Mouse (Mus musculus): ENCODE measurements around the gene Kpna7. TPM values are rescaled to one million over a fixed set of nuclear protein-coding genes. Genes with fewer than 3 reads are reported as not detected.
"Not testable (repeated sequence)": the region's sequence is repeated elsewhere in the genome, so short reads cannot be mapped to it uniquely, and the experiment has no call there.

The Kpna7 gene
- total RNA-seq, 2 experiments from 2014 or later = not detected

DNA sequence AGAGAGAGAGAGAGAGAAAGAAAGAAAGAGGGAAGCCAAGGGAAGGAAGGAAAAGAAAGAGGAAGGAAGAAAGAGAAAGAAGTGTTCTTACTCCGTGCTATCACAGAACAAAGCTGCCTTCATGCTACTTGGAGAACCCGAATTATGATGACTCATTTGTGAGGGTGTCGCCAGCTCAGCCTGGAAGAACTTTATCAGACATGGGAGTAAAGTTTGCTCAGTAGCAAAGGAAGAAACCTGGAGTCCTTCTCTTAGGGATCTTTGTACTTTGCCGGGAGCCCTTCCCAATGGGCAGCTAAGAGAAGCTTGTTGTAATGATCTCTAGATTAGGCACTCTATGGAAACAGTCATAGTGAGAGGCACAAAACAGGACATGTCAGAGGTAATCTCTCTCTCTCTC is 18.9 kb upstream of the Kpna7 start:
- DNase-seq = no peak

DNA sequence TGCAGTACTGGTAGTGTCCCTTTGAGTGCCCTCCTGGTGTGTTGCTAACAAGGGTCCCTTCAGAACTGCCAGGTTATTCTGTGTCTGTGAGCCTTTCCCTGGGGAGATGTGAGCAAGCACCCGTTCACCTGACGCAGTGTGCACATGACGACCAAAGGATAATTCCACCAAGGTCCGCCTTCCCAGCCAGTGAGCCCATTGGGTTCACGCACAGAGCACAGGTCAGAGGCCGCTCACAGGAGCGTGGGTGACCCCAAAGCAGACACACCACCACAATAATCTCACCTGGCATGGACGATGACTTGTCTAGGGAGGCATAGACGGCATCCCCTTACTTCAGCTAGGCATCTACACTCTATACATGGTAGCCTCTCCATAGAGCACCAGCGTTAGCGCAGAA is 17.6 kb upstream of the Kpna7 start:
- not testable (repeated sequence) for DNase-seq

DNA sequence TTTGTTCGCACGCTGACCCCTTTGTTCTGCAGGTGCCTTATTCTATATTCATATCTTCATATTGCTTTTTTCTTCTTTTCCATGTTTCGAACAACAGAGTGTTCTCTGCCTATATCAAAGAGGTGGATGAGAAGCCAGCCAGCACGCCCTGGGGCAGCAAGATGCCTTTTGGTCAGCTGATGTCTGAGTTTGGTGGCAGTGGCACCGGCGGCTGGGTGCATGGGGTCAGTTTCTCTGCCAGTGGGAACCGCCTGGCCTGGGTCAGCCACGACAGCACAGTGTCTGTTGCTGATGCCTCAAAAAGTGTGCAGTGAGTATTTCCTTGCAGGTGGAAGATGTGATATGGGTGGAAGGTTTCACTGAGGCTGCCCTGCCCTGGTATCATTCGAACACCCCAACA is 17.1 kb upstream of the Kpna7 start:
- DNase-seq = peak; percentile 39

DNA sequence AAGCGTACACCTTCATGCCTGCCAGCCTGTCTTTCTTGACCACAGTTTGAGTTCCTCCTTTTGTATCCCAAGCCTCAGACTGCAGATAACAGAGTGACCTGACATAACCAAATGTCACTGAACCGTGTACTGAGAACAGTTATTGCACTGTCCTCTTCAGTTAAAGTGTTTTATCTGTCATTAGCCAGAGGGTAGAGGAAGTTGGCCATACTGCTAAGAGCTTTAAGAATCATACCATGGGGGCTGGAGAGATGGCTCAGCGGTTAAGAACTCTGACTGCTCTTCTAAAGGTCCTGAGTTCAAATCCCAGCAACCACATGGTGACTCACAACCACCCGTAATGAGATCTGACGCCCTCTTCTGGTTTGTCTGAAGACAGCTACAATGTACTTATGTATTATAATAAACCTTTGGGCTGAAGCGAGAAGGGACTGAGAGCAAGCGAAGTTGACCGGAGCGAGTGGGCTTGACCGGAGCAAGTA is 14.6 kb upstream of the Kpna7 start:
- no peak for DNase-seq

DNA sequence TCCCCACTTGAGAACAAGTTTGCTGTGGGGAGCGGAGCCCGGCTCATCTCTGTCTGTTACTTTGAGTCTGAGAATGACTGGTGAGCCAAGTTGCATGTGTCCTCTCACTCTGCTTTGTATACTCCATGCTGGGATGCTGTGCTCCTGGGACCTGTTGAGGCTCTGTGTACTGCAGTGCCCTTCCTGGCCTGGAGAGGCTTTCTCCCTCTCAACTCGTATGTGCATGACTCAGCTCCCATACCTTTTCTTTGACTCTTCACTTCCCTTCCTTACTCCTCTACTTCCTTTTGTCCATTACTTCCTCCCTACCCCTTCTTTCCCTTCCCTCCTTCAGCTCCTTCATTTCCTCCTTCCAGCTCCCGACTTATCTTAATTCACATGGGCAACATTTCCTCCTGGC is 12.4 kb upstream of the Kpna7 start:
- no peak for DNase-seq

DNA sequence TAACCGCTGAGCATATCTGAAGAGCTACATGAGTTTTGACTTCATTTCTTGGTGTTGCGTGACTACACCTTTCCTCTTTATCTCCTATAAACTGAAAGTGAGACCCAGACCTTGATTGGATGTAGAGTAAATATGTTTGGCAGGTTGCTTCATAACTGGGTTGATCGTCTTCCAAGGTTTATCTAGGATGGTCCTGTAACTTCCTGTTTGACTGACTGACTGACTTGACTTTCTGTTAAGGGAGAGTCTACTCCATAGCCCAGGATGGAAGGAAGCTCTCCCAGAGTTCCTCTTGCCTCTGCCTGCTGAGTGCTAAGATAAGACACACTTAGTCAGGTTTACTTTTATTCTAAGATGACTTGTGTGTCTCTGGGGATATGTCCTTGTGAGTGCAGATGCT is 6.0 kb upstream of the Kpna7 start:
- DNase-seq = no peak

DNA sequence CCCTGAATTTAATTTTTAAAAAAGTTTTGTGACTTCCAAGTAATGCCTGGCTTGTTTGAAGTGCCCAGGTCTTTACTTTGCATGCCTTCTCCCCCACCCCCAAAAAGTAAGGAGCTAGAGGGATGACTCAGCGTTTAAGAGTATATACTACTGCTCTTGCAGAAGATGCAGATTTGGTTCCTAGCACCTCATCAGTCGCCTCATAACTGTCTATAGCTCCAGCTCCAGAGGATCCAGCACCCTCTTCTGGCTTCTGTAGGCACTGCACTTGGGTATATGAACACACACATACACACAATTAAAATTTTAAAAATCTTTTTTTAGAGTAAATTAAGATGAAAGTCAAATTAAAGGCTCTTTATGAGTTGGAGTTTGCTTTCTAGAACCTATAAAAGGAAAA is 4.4 kb upstream of the Kpna7 start:
- no peak for DNase-seq

DNA sequence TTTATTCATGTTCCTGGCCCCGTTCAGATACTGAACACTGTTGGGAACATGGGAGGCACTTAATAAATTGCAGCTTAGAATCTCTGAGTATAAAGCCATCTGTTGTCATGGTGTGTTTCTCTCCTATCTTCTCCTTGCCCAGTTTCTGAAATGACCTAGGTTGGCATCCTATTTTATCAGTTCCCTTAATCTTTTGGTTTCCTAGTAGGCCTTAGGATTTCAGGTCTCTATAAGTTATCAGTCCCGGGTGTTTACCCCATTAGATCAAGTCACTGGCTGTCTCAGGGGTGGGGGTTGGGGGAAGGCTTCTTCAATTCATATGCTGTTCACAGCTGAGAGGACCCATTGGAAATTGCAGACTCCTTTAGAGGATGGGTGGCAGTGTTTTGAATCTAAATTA is 992 bp upstream of the Kpna7 start:
- no peak for DNase-seq

DNA sequence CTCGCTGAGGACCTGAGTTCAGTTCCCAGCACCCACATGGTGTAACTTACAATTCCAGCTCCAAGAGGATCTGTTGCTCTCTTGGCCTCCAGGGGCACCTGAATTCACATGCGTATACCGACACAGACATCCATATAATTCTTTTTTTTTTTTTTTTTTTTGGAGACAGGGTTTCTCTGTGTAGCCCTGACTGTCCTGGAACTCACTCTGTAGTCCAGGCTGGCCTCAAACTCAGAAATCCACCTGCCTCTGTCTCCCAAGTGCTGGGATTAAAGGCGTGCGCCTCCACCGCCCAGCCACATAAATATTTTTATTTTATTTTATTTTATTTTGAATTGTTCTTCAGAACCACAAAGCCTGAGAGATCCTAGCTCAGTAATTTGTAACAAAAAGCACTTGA is 629 bp downstream of the Kpna7 start:
- not testable (repeated sequence) for DNase-seq

DNA sequence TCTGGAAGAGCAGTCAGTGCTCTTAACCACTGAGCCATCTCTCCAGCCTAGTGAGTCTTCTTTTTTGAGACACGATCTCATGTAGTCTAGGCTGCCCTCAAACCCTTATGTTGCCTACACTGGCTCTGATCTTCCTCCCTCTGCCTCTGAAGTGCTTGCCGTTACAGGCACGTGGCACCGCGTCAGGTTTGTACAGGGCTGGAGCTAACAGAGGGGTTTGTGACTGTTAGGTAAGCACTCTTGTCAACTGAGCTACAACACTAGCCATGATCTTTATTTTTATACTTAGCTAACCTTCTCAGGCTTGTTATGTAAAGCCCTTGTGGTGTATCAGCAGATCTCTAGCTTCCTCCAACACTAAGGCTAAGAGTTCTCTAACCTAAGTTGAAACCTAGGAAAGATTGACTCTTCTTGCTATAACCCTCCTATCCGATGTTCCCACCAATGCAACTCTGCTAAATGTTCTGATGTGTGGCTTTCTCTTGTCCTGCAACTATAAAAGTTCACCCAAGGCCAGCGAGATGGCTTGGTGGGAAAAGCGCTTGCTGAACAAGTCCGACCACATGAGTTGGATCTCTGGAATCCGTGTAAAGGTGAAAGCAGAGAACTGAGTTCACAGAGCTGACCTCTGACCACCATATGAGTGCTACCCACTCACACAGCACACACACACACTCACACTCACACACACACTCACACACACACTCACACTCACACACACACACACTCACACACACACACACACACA is 1.8 kb downstream of the Kpna7 start:
- no peak for DNase-seq

DNA sequence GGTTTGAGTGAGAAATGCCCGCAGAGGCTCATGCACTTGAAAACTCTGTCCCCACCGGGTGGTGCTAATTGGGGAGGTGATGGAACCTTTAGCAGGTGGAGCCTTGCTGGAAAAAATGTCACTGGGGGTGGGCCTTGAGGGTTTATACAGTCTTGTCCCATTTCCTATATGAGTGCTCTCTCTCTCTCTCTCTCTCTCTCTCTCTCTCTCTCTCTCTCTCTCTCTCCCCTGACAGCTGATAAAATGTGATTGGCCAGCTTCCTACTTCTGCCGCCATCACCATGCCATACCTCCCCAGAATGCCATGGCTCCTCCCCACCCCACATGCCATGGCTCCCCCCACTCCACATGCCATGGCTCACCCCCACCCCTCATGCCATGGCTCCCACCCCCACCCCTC is 8.7 kb downstream of the Kpna7 start:
- DNase-seq = no peak

DNA sequence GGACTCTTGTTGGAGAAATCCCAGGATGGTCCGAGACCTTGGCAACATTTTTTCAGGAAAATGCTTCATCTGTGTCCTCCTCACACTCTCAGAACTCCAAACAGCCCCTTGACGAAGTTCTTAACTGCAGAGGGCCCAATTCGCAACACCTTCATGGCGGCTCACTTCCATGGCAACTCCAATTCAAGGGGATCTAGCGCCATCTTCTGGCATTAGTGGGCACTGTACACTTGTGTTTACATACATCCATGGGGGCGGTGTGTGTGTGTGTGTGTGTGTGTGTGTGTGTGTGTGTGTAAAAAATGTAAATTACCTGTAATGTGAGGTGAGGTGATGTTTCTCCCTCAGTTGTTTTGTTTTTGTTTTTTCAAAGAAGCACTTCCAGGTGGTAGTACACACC is 12.5 kb downstream of the Kpna7 start:
- DNase-seq = no peak

DNA sequence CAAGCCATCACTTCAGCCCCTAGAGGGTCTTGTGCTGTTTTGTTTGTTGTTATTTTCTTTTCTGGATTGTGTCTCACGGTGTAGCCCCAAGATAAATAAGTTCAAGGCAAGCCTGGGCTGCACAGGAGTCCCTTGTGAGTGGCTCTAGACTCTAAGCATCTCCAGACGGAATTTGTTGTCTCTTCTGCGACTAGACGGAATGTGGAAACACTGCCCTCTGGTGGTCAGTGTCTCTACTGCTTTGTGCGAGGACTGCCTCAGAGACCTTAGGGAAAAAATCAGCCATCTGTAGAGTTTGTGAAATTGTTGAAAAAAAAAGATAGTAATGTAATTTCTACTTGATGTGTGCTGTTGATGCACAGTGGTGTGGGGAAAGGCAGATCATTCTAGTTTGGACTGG is 14.1 kb downstream of the Kpna7 start:
- peak; percentile 83 for DNase-seq

DNA sequence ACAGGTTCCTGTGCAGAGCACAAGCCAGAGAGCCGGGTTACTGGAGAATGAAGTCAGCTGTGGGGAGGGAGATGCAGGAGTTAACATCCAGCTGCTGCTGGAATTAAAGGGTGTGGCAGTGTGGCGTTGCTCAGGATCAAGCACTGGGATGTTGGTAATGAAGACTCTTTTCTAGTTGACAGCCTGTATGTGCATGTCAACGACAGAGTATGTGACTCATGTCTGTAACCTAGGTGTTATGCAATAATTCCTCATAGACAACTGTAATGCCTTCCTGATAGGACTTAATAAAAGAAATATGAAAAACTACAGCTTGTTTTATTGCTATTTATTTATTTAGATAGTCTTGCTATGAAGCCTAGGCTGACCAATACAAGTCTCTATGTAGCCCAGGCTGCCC is 15.0 kb downstream of the Kpna7 start:
- DNase-seq = no peak

DNA sequence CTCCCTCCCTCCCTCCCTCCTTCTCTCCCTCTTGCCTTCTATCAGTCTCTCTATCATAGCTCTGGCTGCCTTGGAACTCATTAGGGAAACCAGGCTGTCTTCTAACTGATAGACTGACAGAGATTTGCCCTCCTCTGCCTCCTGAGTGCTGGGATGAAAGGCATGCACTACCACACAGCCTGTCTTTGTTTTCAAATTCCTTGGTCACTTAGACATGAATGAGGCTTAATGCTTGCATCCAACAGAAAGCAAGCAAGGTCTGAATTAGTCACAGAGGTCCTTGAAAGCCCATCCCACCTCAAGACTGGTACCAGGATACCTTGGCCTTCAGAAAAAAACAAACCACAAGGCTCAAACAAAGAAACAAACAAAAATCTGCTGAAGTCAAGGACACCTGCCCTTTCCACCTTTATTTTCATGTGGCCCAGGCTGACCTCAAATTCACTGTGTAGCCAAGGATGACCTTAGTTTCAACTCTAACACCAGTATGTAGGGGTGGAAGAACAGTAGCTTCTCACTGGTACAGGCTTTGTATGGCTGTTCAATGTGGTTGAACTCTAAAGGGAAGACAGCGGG is 19.0 kb downstream of the Kpna7 start:
- DNase-seq = no peak

DNA sequence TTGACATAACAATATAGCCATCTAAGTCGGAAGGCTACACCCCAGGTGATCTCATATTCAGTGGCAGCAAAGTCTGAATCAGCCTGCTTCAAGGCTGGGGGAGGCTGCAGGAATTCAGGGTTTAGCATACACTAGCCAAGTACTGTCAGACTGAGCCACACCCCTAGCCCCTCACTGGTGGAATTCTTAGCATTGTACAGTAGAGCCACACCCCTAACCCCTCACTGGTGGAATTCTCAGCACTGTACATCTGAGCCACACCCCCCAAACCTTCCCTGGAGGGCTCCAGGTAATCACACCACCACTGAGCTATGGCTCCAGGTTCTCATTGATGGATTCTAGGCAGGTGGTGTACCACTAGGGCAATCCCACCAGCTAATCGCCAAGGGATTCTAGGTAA is 24.3 kb downstream of the Kpna7 start:
- DNase-seq = no peak

DNA sequence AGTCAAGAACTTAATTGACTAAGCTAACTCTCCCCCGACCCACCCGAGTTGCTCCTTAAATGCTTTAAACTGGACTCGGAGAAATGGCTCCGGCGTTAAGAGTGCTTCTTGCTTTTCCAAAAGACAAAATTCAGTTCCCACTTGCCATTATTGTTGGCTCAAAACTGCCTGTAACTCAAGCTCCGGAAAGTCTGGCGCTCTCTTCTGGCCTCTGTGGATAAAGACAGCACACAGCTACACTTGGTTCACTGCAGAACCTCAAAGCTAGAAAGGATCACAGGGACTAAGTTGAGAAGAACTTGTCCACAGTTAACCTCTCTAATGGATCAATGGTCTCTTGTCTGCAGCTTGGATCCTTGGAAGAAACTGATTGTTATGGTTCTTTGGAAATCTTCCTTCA is 25.1 kb downstream of the Kpna7 start:
- no peak for DNase-seq

DNA sequence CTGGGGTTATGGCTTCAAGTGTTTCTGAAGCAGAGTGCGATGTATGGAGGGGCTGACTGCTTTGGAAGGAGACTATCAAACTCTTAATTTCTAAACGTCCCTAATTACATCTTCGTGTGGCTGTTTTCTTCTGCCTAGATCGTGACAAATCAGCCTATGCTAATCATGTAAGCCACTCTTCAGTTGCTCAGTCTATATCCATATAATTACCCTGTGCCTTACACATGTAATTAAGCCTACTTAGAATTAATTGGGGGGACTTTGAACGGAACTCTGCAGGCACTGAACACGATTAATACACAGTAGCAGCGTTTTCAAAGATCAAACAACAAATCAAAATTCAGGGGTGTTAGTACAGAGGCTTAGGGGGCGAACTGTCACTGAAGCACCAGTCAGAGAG is 25.9 kb downstream of the Kpna7 start:
- DNase-seq = no peak

DNA sequence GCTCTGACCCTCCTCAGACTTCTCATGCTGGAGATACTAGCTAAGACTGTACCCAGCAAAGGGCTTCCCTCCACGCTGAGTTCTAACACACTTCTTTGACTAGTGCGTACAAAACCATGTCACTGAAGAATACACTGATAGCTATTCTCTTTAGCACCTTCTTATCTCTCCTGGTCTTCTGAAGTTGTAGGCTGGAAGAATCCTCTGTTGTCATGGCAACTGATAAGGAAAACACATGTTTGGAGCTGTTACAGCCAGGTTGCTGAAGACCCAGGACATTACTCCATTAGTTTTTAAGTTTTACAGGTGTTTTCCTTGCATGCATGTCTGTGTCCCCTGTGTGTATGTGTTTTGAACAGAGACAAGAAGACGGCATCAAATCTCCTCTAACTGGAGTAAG is 29.6 kb downstream of the Kpna7 start:
- not testable (repeated sequence) for DNase-seq

DNA sequence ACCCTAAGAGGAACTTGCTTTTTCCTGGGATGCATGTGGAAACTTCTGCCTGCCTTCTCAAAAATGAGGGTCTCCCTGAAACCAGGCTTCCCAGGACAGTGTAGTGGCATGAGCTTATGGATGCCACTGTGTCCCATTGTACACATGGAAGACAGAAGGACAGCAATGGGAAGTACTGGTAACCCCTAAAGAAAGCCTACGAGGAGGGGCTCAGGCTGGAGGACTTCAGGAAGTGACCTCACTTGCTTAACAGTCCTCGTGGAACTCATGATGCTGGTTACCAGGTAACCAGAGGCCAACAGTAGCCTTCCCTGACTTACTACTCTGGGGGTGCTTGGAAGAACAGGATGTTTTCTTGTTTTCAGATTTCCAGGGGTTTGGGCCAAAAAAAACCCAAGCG is 41.1 kb downstream of the Kpna7 start, which contains the start of gene 1700018F24Rik:
Gene 1700018F24Rik, plus strand, starts transcription at position 301 of the 400 bp plus-strand sequence.
- not testable (repeated sequence) for DNase-seq

DNA sequence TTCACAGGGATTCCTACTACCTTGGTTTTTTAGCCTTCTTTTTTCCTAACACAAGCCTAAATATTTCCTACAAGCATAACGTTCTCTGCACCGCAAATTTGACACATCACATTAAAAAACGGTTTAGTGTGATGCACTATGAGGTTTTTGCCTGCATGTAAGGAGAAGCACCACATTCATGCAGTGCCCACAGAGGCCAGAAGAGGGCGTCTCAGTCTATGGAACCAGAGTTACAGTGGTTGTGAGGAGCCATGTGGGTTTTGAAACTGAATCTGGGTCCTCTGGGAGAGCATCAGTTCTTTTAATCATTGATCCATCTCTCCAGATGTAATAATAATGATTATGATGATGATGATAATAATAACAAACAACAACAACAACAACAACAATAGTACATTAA is 42.2 kb downstream of the Kpna7 start:
- peak; percentile 24 for DNase-seq

DNA sequence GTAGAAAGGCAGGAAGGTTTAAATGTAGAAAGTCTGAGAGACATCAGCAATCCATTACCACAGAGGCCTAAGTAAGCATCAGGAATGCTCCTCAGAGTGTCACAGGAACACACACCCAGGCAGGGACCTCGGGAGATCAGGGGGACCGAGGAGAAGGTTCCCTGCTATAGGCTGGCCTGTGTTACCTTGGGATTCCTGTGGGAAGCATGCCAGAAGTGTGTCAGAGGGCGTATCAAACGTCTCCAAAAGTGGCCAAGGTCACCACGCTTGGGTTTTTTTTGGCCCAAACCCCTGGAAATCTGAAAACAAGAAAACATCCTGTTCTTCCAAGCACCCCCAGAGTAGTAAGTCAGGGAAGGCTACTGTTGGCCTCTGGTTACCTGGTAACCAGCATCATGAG is 51.4 kb downstream of the Kpna7 start, which contains the start of gene Gm4871:
Gene Gm4871, minus strand, starts transcription at position 364 of the 400 bp plus-strand sequence.
- DNase-seq = not testable (repeated sequence)

DNA sequence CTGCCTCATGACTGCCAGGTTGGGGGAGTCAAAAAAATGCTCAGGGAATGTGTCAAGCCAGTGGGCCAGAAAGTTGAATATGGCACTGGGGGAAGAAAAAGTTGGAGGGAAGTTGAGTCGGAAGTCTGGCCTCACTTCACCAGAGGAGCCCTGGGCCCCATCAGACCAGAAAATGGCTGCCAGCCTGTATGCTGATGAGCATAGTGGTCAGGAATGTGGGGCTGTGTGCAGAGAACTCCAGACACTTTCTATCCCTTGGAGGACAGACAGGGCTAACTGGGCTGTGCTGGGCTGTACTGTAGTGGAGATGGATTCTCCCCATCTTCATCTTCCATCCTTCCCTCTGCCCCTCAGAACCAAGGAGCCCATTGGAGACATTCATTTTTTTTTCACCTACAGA is 53.4 kb downstream of the Kpna7 start:
- DNase-seq = not testable (repeated sequence)

DNA sequence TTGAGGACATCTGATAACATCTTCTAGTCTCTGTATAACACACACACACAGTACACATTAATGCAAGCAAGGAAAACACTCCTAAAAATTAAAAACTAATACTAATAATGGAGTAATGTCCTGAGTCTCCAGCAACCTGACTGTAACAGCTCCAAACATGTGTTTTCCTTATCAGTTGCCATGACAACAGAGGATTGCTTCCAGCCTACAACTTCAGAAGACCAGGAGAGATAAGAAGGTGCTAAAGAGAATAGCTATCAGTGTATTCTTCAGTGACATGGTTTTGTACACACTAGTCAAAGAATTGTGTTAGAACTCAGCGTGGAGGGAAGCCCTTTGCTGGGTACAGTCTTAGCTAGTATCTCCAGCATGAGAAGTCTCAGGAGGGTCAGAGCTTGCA is 63.1 kb downstream of the Kpna7 start:
- not testable (repeated sequence) for DNase-seq
